Mouse (Mus musculus) right cerebral cortex, adult 18-20 months (tissue): ENCODE data around the gene Gm16451.
"Not testable (repeated sequence)": the region's sequence is repeated elsewhere in the genome, so short reads cannot be mapped to it uniquely, and the experiment has no call there.

Source experiments
- DNase-seq: peaks from one replicate; pipeline ENCODE4 v3.0.0; 2022; ENCODE audit warnings: mixed read lengths

Gene Gm16451

GRCm38 (mm10) chr7:22118145-22118544 lies at the start of gene Gm16451:
Gene Gm16451, minus strand, starts transcription at chr7:22118245.
- DNase-seq: not testable (repeated sequence)

DNA sequence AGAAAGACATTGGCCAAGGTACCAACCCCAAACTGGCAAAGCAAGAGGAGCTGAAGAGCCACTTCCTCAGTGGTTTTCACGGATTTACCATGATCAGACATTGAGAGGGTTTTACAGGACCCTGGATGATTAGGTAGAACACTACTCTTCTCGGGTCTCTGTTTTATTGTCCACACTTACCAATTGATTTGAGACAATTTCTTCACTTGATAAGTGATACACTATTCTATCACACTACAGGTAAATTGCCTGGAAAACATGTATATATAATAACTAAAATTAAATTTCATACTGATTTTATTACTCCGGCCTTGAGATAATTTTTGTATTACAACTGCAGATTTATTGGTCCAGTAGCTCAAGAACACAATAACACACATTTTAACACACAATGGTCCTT lies 45.9 kb upstream of the Gm16451 start, which contains the start of gene Vmn1r142:
TSS of gene Vmn1r142 (minus strand) at position 101 of the 400 bp plus-strand sequence.
- not testable (repeated sequence) for DNase-seq

DNA sequence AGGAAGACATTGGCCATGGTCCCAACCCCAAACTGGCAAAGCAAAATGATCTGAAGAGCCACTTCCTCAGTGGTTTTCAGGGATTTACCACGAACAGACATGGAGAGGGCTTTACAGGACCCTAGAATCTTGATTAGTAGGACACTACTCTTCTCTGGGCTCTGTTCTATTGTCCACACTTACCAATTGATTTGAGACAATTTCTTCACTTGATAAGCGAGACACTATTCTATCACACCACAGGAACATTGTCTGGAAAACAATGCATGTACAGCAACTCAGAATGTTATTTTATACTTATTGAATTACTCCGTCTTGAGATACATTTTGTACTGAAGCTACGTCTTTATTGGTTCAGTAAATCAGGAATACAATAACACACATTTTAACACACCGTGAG lies 16.6 kb upstream of the Gm16451 start, which contains the start of gene Gm10666:
TSS of gene Gm10666 (minus strand) at position 101 of the 400 bp plus-strand sequence.
- DNase-seq: not testable (repeated sequence)

DNA sequence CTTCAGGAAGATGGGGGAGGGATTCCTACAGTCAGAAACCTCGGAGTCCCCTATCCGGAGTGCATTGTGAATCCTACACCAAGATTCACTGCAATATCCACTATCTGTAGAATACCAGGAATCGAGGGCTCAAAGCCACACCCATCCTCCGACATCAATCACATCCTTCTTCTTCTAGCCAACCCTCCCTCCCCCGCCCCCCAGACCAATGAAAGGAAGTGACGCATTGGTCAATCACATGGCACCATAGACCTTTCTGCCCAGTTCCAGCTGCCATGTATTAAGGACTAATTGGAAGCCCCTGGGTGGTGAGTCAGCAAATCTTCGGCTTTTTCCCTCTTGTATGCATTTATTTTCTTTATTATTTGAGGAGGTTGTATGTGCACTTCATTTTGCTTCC lies 49.3 kb downstream of the Gm16451 start, which contains the start of gene Vmn1r139:
TSS of gene Vmn1r139 (plus strand) at position 301 of the 400 bp plus-strand sequence.
- not testable (repeated sequence) for DNase-seq
